ENCODE assay signal across 8 mouse cellular contexts in the genomic region with DNA sequence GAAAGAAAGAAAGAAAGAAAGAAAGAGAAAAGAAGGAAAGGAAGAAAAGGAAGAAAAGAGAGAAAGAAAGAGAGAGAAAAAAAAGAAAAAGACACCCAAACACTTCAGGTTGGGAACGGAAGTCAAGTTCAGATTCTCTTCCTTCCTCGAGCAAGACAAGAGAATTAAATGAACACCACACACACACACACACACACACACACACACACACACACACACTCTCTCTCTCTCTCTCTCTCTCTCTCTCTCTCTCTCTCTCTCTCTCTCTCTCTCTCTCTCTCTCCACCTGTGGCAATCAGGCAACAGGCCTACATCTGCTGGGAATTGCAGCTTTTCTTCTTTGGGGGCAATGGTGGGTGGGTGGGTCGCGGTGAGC. TPM values are rescaled to one million over a fixed set of nuclear protein-coding genes. Genes with fewer than 3 reads are reported as not detected.
DNase-seq lines count a peak whose midpoint lies in the region; ATAC-seq and TF ChIP-seq lines count a peak whose summit lies in the region.
"Not testable (repeated sequence)": the region's sequence is repeated elsewhere in the genome, so short reads cannot be mapped to it uniquely, and the experiment has no call there.

No protein-coding gene starts in this region.

- not testable (repeated sequence) for ATAC-seq in forebrain, embryonic 13.5 days; heart, postnatal 0 days (ENCODE audit: insufficient read depth, low read depth); liver, embryonic 12.5 days

- DNase-seq in c-Kit-positive CD71-positive TER-119-positive erythroid progenitor cells, embryonic 14.5 days (ENCODE audit: low spot score) = peak; percentile 23
- not testable (repeated sequence) for DNase-seq in heart, postnatal 0 days (ENCODE audit: low spot score); kidney, adult 2 months; midbrain, embryonic 10.5 days (ENCODE audit: low spot score)

- not testable (repeated sequence) for TF ChIP-seq EP300 in heart, postnatal 0 days (IDR thresholded peaks at IDR 0.05; ENCODE audit: low read depth)

- not testable (repeated sequence) for H3K9me3 ChIP-seq in forebrain, embryonic 13.5 days (replicated peaks); heart, postnatal 0 days (replicated peaks; ENCODE audit: control insufficient read depth, low read length); liver, embryonic 12.5 days (replicated peaks); midbrain, embryonic 10.5 days (replicated peaks)

- not testable (repeated sequence) for H3K79me3 ChIP-seq in C2C12 (ENCODE audit: low read depth)

- not testable (repeated sequence) for H3K79me2 ChIP-seq in C2C12 (ENCODE audit: control insufficient read depth, insufficient read depth)

- H3K27ac ChIP-seq in forebrain, embryonic 13.5 days = peak overlapping the region; percentile 82; the same call in 1 of the 2 replicates
- peak overlapping the region; percentile 98 for H3K27ac ChIP-seq in heart, postnatal 0 days (ENCODE audit: low read depth)
- not testable (repeated sequence) for H3K27ac ChIP-seq in kidney, adult 2 months (ENCODE audit: insufficient read depth, low read depth, low read length); olfactory bulb, adult 2 months (ENCODE audit: insufficient read depth, low read depth, low read length)
- peak overlapping the region; percentile 88 for H3K27ac ChIP-seq in liver, embryonic 12.5 days
- H3K27ac ChIP-seq in midbrain, embryonic 10.5 days (replicated peaks) = peak overlapping the region; percentile 90

- H3K9ac ChIP-seq in forebrain, embryonic 13.5 days = peak overlapping the region; percentile 89
- H3K9ac ChIP-seq in heart, postnatal 0 days (replicated peaks; ENCODE audit: low read depth, low read length) = peak overlapping the region; percentile 99
- H3K9ac ChIP-seq in liver, embryonic 12.5 days = peak overlapping the region; percentile 86

- peak overlapping the region; percentile 51 for H3K4me3 ChIP-seq in C2C12 (ENCODE audit: insufficient read depth, poor library complexity, severe bottlenecking)
- H3K4me3 ChIP-seq in forebrain, embryonic 13.5 days = peak overlapping the region; percentile 82
- peak overlapping the region; percentile 97 for H3K4me3 ChIP-seq in heart, postnatal 0 days (ENCODE audit: low read depth, low read length)
- H3K4me3 ChIP-seq in kidney, adult 2 months (ENCODE audit: insufficient read depth, low read depth, low read length) = peak overlapping the region; percentile 78
- H3K4me3 ChIP-seq in liver, embryonic 12.5 days = peak overlapping the region; percentile 88
- peak overlapping the region; percentile 87 for H3K4me3 ChIP-seq in midbrain, embryonic 10.5 days
- peak overlapping the region; percentile 96 for H3K4me3 ChIP-seq in olfactory bulb, adult 2 months (ENCODE audit: insufficient read depth, low read depth, low read length)

- H3K27me3 ChIP-seq in C2C12 (ENCODE audit: control insufficient read depth, insufficient read depth, insufficient read length); forebrain, embryonic 13.5 days; heart, postnatal 0 days (ENCODE audit: control insufficient read depth, insufficient read depth, low read length); kidney, adult 2 months (replicated peaks; ENCODE audit: control insufficient read depth, insufficient read depth, low read length); liver, embryonic 12.5 days (replicated peaks); midbrain, embryonic 10.5 days (ENCODE audit: low read depth, poor library complexity, severe bottlenecking): not testable (repeated sequence)

- not testable (repeated sequence) for H3K4me1 ChIP-seq in forebrain, embryonic 13.5 days; kidney, adult 2 months (ENCODE audit: control insufficient read depth, insufficient read depth, low read length); midbrain, embryonic 10.5 days; olfactory bulb, adult 2 months (ENCODE audit: control insufficient read depth, insufficient read depth, low read length)
- peaks cover 14% of the 10 kb centered on the region for H3K4me1 ChIP-seq in heart, postnatal 0 days (ENCODE audit: control insufficient read depth, insufficient read depth)
- H3K4me1 ChIP-seq in liver, embryonic 12.5 days = peaks cover 26% of the 10 kb centered on the region

- peak overlapping the region; percentile 61 for H3K4me2 ChIP-seq in forebrain, embryonic 13.5 days
- peak overlapping the region; percentile 74 for H3K4me2 ChIP-seq in heart, postnatal 0 days (ENCODE audit: low read depth, low read length)
- H3K4me2 ChIP-seq in liver, embryonic 12.5 days = peak overlapping the region; percentile 86

- H3ac ChIP-seq in C2C12 (ENCODE audit: control insufficient read depth, insufficient read length, low read depth) = peak overlapping the region; percentile 81

- WGBS in forebrain, embryonic 13.5 days = 2% methylated on average over 2 of the region's 4 CpGs
- 2% methylated on average over 4 of the region's 4 CpGs for WGBS in heart, postnatal 0 days
- WGBS in kidney, adult 2 months = 0% methylated on average over 4 of the region's 4 CpGs
- 0% methylated on average over 4 of the region's 4 CpGs for WGBS in liver, embryonic 12.5 days (ENCODE audit: insufficient replicate concordance)
- 6% methylated on average over 4 of the region's 4 CpGs for WGBS in midbrain, embryonic 10.5 days
- 0% methylated on average over 4 of the region's 4 CpGs for WGBS in olfactory bulb, adult 2 months

- TF ChIP-seq CTCF in C2C12 (IDR thresholded peaks at IDR 0.05; ENCODE audit: control insufficient read depth, insufficient read depth, insufficient read length); heart, postnatal 0 days (IDR thresholded peaks at IDR 0.05; ENCODE audit: low read depth); kidney, adult 2 months (conservative IDR thresholded peaks at IDR 0.05; ENCODE audit: insufficient read depth, insufficient read length, low read depth, low read length); olfactory bulb, adult 2 months (IDR thresholded peaks at IDR 0.05; ENCODE audit: insufficient read depth, low read depth, low read length): not testable (repeated sequence)

- H3K36me3 ChIP-seq in C2C12 (ENCODE audit: control insufficient read depth, insufficient read depth); forebrain, embryonic 13.5 days (ENCODE audit: poor library complexity, severe bottlenecking); heart, postnatal 0 days (replicated peaks; ENCODE audit: control insufficient read depth, insufficient read depth, low read length); kidney, adult 2 months (ENCODE audit: control insufficient read depth, insufficient read depth, low read length); liver, embryonic 12.5 days; midbrain, embryonic 10.5 days: not testable (repeated sequence)

- TF ChIP-seq POLR2A in kidney, adult 2 months (IDR thresholded peaks at IDR 0.05; ENCODE audit: low read depth, low read length); olfactory bulb, adult 2 months (IDR thresholded peaks at IDR 0.05; ENCODE audit: insufficient read depth, low read depth, low read length): not testable (repeated sequence)

RNA-seq across cellular contexts. Expression of gene Heca, which starts 1.1 kb away (rescaled TPM):
- 1.9 TPM for polyA plus RNA-seq in C2C12 (2012; fragmentation: generic; extraction: Trizol)
- 4.2 and 5.0 TPM in 2 replicates for polyA plus RNA-seq in forebrain, embryonic 13.5 days (2015; fragmentation: Nextera tagmentation; extraction: Ambion mirVana)
- 54.5 and 68.6 TPM in 2 replicates for total RNA-seq in heart, postnatal 0 days (2014; rRNA removed; ENCODE audit: low replicate concordance)
- 4.4 and 6.0 TPM in 2 replicates for polyA plus RNA-seq in heart, postnatal 0 days (2015; fragmentation: Nextera tagmentation; extraction: Ambion mirVana)
- 7.5 and 8.6 TPM in 2 replicates for polyA plus RNA-seq in kidney, adult 2 months (2012; rRNA removed)
- polyA plus RNA-seq in liver, embryonic 12.5 days (2016; fragmentation: Nextera tagmentation; extraction: Ambion mirVana) = 2.7 and 3.4 TPM in 2 replicates
- 2.6 and 2.8 TPM in 2 replicates for polyA plus RNA-seq in midbrain, embryonic 10.5 days (2016; fragmentation: Nextera tagmentation; extraction: Ambion mirVana)
- not detected in 2 replicates for polyA plus RNA-seq in olfactory bulb, adult 2 months (2012; ENCODE audit: insufficient read depth, insufficient read length, low replicate concordance, missing spikeins)
